Mouse (Mus musculus): Measurements from ENCODE around the gene Nfkbib.

Gene Nfkbib

GRCm38 (mm10) chr7:28799994-28800393 lies 32.7 kb upstream of the Nfkbib start:
- no peak for DNase-seq (ENCODE audit: low spot score)

GRCm38 (mm10) chr7:28796562-28796975 lies 29.3 kb upstream of the Nfkbib start:
- DNase-seq (ENCODE audit: low spot score), result peak; percentile 30

DNA sequence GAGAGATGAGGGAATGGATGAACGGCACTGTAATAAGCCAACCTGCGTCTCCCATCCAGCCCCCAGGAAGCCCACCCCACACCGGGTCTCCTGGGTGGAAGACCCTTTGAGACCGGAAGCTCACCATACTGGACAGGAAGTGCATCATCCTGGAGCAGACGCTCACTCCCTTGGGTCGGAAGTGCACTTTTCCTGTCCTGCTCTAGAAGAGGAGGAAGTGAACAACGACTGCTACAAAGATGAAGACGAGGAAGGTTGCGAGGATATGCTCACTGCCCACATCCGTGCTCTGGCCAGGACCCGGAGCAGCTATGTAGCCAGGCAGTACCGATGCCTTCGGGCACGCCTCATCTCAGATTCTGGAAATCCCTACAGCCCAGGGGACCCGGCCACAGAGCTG lies 28.5 kb upstream of the Nfkbib start:
- no peak for DNase-seq (ENCODE audit: low spot score)

DNA sequence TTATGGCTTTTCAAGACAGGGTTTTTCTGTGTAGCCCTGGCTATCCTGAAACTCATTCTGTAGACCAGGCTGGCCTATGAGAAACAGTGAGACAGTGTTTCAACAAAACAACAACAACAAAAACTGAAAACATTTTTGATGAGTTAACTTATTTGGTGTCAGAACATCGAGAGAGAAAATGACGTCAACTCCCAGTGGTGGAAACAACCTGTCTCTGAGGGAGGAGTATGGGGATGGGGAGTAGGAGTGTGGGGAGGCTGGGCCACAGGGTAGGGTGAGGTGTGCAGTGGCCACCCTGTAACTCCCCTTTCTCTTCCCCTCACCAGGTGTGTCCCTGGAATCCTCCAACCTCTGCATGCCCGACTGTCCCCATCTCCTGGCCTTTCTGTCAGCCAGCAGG lies 27.2 kb upstream of the Nfkbib start:
- no peak for DNase-seq (ENCODE audit: low spot score)

DNA sequence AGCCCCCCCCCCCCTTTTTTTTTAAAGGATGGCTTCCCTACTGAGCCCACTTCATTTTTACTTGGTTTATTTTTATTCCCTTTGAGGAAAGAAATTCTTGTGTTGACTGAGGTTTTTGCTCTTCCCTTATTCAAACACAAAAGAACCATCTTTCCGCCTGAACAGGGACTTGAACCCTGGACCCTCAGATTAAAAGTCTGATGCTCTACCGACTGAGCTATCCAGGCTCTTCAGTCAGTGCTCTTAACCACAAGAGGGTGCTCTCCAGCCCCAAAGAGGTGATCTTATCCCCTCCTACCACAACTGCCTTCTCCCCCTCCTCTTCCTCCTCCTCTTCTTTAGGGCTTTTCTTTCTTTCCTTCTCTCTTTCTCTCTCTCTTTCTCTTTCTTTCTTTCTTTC lies 26.5 kb upstream of the Nfkbib start:
- no peak for DNase-seq (ENCODE audit: low spot score)

DNA sequence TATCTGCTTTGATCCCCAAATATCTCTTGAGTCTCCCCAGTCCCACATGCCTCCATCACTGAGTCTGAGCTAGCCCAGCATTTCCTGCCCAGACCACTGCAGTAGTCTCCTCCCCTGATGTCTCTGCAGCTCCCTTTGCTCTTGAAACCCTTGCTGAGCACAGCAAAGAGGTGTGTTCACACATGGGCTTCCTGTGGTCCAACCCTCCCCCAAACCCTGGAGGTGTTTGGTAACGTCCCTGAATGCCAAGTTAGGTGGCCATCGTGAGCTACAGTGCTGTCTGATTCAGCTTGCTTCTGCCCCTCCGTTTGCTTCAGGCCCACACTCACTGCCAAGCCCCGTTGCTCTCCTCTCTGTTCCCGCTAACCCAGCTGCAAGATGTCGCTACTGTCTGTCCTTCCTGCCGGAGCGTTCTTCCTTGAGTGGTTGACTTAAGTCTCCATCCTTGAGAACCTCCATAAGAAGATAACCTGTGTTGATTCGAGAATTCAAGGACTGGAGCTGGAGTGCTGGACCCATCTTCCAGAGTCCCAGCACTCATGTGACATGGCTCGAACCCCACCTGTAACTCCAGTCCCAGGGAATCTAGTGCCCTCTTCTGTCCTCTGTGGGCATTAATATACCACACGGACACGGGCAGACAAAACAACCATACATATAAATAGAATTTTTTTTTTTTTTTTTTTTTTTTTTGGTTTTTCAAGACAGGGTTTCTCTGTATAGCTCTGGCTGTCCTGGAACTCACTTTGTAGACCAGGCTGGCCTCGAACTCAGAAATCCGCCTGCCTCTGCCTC lies 25.3 kb upstream of the Nfkbib start:
- no peak for DNase-seq (ENCODE audit: low spot score)

DNA sequence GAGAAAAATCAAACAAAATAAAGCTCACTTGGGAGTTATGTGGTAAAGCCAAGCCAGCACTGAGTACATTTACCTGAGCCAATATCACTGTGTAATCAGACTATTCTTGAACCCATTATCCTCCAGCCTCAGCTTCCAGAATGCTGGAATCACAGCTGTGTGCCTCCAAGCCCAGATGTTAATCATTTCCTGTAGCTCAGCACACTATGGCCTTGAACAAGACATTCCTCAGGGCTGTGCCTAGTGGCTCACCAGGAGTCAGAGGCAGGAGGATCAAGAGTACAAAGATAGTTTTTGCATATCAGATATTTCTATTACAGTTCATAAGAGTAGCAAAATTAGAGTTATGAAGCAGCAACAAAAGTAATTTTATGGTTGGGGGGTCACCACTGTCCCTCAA lies 24.4 kb upstream of the Nfkbib start:
- no peak for DNase-seq (ENCODE audit: low spot score)

DNA sequence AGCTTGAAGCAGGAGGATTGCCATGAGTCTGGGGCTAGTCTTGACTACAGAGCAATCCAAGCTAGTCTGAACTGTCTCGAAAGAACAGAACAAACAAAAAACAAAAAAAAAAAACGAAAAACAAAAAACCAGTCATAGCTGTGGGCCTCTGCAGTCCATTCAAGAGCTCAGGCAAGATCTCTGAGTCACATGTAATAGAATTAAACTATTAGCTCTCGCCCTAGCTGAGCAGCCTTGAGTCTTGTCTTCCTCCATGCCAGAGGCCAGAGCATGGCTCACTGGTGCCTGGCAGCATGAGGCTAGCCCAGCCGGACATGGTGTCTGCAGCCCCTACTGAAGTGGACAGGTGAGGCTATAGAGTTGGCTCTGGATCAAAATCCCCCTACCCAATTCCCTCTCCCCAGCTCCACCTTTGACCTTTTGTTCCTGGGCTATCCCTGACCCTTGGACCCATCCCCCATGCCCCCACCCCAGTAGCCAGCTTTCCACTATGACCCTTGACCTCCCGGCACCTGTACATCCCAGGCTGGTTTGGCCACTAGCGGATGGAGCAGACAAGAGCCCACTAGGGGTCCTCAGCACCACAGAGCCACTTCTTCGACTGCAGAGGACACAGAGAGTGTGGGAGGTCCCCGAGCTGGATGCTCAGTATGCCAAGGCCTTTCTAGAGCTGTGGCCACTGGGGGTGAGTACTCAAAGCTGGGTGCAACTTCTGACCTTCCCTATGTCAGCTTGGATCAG lies 22.9 kb upstream of the Nfkbib start:
- DNase-seq (ENCODE audit: low spot score), result peak; percentile 80

DNA sequence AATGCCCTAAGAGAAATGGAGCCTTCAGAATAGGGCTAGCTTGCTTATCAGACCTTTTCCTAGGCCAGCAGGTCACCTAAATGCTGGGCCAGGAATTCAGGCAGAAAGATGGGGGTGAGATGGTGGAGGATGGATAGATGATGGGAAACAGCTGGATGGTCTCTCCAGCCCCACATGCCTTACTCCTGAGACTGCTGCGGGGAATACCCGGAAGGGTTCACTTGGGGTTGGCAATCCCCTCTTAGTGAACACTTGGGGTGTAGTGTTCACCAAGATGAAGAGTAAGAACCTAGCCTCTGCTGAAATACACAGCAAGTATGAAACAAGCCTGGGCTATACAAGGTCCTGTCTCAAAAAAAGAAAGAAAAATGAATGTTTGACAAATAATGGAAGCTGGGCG lies 21.9 kb upstream of the Nfkbib start:
- DNase-seq (ENCODE audit: low spot score), result no peak

- DNase-seq (ENCODE audit: low spot score), result no peak
Measured at GRCm38 (mm10) chr7:28788307-28789195, 21.2 kb upstream of the Nfkbib start, which contains the start of gene Rinl. TSS of gene Rinl (plus strand) at chr7:28788969.

GRCm38 (mm10) chr7:28787884-28788283 lies 20.6 kb upstream of the Nfkbib start:
- DNase-seq (ENCODE audit: low spot score), result no peak

DNA sequence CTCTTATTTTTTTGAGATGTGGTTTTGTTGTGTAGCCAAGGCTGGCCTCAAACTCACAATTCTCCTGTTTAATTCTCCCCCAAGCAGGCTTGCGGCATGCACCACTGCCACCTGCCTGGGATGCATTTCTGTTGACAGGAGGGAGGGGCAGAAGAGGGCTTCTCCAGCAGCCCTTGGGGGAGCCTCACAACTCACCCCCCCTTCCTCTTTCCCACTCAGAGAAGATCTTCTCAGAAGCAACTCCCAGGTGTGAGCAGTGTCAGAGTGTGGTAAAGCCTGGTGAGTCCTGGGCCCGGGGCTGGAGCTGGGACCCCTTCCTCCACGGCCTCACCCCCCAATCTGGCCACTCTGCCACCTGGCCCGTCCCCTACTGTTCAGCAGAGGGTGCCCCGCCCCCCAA lies 17.8 kb upstream of the Nfkbib start:
- DNase-seq (ENCODE audit: low spot score), result no peak

- DNase-seq (ENCODE audit: low spot score), result no peak
Measured at GRCm38 (mm10) chr7:28781261-28781663, 13.9 kb upstream of the Nfkbib start.

GRCm38 (mm10) chr7:28780857-28781256 lies 13.5 kb upstream of the Nfkbib start:
- DNase-seq (ENCODE audit: low spot score), result no peak

DNA sequence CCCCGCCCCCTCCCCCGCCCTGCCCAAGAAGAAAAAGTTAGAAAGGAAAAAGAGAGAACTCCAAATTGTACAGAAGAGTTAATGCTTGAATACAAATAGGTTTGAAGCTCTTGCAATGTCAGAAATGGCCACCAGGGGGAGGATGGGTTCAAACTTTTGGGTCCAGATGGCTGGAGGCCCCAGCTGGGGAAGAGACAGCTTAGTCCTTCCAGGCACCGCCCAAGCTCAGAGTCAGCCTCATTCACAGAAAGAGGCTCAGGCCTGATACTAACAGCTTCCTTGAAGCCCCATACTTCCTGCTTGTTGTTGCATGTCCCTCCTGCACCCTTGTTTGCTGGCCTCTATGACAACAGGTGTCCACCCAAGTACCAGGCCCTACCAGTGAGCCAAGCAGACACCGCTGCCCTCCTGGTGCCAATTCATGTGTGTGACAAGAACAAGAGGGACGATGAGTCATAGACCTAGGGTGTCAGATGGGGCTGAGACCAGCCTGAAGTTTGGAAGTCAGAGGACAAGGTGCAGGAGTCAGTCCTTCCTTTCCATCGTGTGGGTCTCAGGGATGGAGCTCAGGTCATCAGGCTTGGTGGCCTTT lies 12.9 kb upstream of the Nfkbib start:
- peak; percentile 88 for DNase-seq (ENCODE audit: low spot score)

DNA sequence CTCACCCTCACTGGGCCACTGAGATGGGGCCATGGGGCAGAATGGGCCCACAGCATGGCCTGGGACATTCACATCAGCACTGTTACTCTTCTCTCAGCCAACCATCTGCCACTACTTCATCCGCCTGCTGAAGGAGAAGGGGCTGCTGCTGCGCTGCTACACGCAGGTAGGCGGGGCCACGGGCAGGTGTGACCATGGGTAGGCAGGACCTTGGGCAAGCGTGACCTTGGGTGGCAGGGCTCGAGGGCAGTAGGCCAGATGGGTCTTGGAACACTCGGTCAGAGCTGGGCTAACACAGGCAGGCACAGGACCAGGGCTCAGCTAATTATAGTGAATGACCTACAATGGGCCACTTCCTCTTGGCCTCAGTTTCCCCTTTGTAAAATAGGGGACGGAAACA lies 11.5 kb upstream of the Nfkbib start:
- no peak for DNase-seq (ENCODE audit: low spot score)

DNA sequence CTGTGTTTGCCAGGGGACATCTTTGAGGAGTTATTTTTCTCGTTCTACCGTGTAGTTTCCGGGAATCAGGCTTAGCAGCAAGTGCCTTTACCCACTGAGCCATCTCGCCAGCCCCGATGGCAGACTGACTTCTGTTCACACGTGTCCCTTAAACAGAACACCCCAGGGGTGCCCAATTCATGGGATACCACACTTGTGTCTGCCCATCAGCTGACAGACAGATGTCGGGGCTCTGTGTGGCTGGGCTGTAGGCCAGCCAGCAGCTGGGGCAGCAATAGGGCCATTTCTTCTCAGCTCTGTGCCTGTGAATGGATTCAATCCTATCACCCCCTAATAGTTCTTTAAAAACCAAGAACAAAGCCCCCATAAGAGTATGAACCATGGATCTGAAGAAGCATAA lies 7.8 kb upstream of the Nfkbib start:
- no peak for DNase-seq (ENCODE audit: low spot score)

DNA sequence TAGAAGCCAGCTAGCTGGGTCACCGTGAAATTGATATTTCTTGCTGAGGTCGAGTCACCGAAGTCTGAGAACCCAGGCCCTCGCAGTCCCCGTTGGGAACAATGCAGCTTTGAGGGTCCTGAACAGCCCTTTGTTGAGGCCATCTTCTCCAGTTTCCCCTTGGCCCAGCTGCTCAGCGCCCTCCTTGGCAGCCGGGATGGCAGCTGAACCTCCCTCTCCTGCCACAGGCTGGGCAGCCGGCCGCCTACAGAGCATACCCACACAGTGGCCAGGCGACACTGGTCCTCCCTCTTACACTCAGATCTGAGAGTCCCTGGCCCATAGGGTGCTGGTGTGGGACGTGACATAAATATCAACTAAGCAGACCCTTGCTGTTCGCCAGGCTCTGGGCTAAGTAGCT lies 6.9 kb upstream of the Nfkbib start:
- no peak for DNase-seq (ENCODE audit: low spot score)

- DNase-seq (ENCODE audit: low spot score), result no peak
Measured at GRCm38 (mm10) chr7:28773163-28773562, 5.9 kb upstream of the Nfkbib start.

- DNase-seq (ENCODE audit: low spot score), result no peak
Measured at GRCm38 (mm10) chr7:28771867-28772266, 4.6 kb upstream of the Nfkbib start.

GRCm38 (mm10) chr7:28770309-28770708 lies 3.0 kb upstream of the Nfkbib start:
- no peak for DNase-seq (ENCODE audit: low spot score)

GRCm38 (mm10) chr7:28769414-28769958 lies 2.2 kb upstream of the Nfkbib start:
- no peak for DNase-seq (ENCODE audit: low spot score)
